Mouse (Mus musculus) lung, embryonic 15.5 days (tissue): Measurements from ENCODE around the gene Krtap10-4. TPM values are rescaled to one million over a fixed set of nuclear protein-coding genes. Genes with fewer than 3 reads are reported as not detected.

ENCODE experiments used
- ATAC-seq: fragments of 200-750 bp; cut with Nextera tagmentation; 2 replicates; pipeline ENCODE4 v1.8.0; 2017; ENCODE audit warnings: moderate number of reproducible peaks, borderline replicate concordance; ENCODE audit not compliant: low FRiP score, low TSS enrichment; ENCODE audit errors: extremely low read depth
- H3K27ac ChIP-seq: fragments of 300-500 bp; sonication (generic); 2 replicates; pipeline ENCODE4 v1.5.1; 2015; ENCODE audit warnings: moderate library complexity, mild to moderate bottlenecking, inconsistent platforms
- H3K27me3 ChIP-seq: fragments of 300-500 bp; sonication (generic); 2 replicates; pipeline ENCODE4 v1.6.1; 2015; ENCODE audit warnings: inconsistent platforms
- H3K36me3 ChIP-seq: fragments of 300-500 bp; sonication (generic); 2 replicates; pipeline ENCODE4 v1.6.1; 2015; ENCODE audit warnings: inconsistent platforms
- H3K4me1 ChIP-seq: fragments of 300-500 bp; sonication (generic); 2 replicates; pipeline ENCODE4 v1.6.1; 2015; ENCODE audit warnings: inconsistent platforms
- H3K4me2 ChIP-seq: fragments of 300-500 bp; sonication (generic); 2 replicates; pipeline ENCODE4 v1.6.1; 2015; ENCODE audit warnings: inconsistent platforms, mild to moderate bottlenecking, moderate library complexity
- H3K4me3 ChIP-seq: fragments of 300-500 bp; sonication (generic); 2 replicates; pipeline ENCODE4 v1.5.1; 2015; ENCODE audit warnings: mild to moderate bottlenecking, inconsistent platforms
- H3K9ac ChIP-seq: fragments of 300-500 bp; sonication (generic); 2 replicates; pipeline ENCODE4 v1.6.1; 2015; ENCODE audit warnings: inconsistent platforms
- H3K9me3 ChIP-seq: fragments of 300-500 bp; sonication (generic); 2 replicates; pipeline ENCODE4 v1.6.1; 2016; ENCODE audit warnings: inconsistent platforms
- WGBS: fragments of 180-500 bp; shearing (Covaris S2); methylation state at CpG from one replicate; pipeline ENCODE4 v1.1.7; 2015; 5-methylcytosine and 5-hydroxymethylcytosine counted together
- polyA plus RNA-seq: library from polyadenylated mRNA; unstranded; fragments of >200 nt; fragmentation: Nextera tagmentation; extraction: Ambion mirVana; gene quantifications from 2 replicates; pipeline ENCODE4 v1.2.1, GENCODE M21; 2015

The Krtap10-4 gene
- not detected in 2 replicates for polyA plus RNA-seq

DNA sequence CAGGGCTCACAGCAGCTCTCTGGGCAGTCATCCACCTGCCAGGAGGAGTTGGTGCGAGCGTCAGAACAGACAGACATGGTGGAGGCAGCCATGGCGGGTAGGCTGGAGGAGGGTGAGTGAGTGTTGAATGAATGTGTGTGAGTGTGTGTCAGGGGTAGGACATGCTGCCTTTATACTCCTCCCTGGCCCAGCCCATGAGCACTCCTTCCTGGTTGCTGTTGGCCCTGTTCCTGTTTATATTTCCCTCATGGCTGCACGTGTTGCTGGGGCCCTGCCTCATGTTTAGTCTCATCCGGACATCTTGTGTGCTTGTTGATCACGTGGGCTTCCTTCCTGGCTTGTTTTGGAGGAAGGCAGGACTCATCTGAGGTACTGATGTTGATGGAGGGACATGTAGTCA, at the start of gene Krtap10-4:
Krtap10-4 (minus strand) TSS at position 145 of the 400 bp plus-strand sequence.
- Histone ChIP-seq H3K4me3 (no peak within 1 kb of the TSS), H3K36me3 (no peaks in the 10 kb centered on the region), H3K27ac (no peak within 1 kb of the TSS), H3K9ac (no peak within 1 kb of the TSS), H3K4me1 (no peaks in the 10 kb centered on the region), H3K9me3 (no peaks in the 10 kb centered on the region), H3K4me2 (no peak within 1 kb of the TSS), H3K27me3 (no peaks in the 10 kb centered on the region)
- ATAC-seq, result no peak; the same call in 1 of the 2 replicates
- 40% methylated on average over 6 of the region's 6 CpGs for WGBS

DNA sequence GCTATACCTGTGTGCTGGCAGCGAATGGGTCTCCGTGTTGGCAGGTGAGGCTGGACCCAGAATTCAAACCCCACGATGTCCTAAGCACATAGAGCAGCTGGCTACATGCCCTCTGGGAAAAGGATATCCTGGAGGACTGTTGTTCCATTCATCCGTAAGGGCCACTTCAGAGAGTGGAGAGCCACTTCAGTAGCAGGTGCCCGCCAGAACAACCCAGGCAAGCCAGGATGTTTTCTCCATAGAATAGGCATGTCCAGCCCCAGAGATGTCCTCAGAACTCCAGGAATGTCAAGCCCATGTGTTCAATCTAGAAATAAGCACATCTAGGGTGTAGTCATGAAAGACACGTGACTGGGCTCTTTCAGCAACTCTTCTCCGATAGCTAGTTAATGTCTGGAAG, 42.8 kb upstream of the Krtap10-4 start:
- ATAC-seq, result peak; percentile 44; the same call in 1 of the 2 replicates
- Histone ChIP-seq H3K4me1 (peaks cover 4% of the 10 kb centered on the region; the same call in 1 of the 2 replicates), H3K36me3 (no peaks in the 10 kb centered on the region), H3K9ac (no peak overlapping the region), H3K4me2 (no peak overlapping the region), H3K9me3 (no peaks in the 10 kb centered on the region), H3K27me3 (peaks cover 16% of the 10 kb centered on the region; the same call in 1 of the 2 replicates), H3K27ac (no peak overlapping the region), H3K4me3 (no peak overlapping the region)
- WGBS, result 53% methylated on average over 7 of the region's 7 CpGs

DNA sequence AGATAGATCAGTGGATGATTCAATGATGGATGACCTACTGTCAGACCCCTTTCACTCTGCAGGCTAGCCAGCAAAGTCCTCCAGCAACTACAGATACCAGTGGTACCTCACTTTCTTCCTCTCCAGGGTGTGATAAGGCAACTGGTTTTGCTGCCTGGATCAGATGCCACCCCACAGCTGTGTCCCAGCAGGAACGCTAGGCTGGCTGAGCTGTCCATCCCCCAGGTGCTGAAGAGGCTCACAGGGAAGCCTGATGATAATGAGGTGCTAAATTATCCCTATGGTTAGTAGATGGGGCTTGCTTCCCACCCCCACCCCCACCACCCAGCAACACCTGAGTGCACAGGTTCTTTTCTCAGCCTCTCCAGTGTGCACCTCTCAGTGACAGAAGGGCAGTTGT, 40.7 kb upstream of the Krtap10-4 start:
- Histone ChIP-seq H3K27me3 (peaks cover 23% of the 10 kb centered on the region), H3K4me1 (peaks cover 4% of the 10 kb centered on the region; the same call in 1 of the 2 replicates), H3K27ac (no peak overlapping the region), H3K4me2 (no peak overlapping the region), H3K36me3 (no peaks in the 10 kb centered on the region), H3K9me3 (no peaks in the 10 kb centered on the region), H3K4me3 (no peak overlapping the region), H3K9ac (no peak overlapping the region)
- no peak for ATAC-seq
- WGBS, result 11% methylated on average over 1 of the region's 1 CpGs

DNA sequence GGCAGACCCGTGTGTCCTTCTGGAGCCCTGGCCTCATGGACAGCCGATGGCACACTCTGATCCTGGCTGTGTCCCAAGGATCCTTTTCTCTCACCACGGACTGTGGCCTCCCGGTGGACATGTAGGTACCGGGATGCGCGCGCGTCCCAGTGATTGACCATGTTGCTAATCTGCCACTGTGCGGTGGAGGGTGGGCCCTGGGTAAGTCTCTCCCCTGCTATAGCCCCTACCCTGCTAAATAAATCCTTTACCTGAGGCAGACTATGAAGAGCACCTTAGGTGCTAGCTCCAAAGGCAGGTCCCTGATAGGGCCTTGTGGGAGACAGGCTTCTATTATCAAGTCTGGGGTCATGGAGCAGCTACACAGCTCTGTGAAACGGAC, 37.9 kb upstream of the Krtap10-4 start:
- Histone ChIP-seq H3K36me3 (no peaks in the 10 kb centered on the region), H3K9me3 (no peaks in the 10 kb centered on the region), H3K27ac (no peak overlapping the region), H3K4me1 (peaks cover 4% of the 10 kb centered on the region; the same call in 1 of the 2 replicates), H3K27me3 (peaks cover 23% of the 10 kb centered on the region), H3K9ac (no peak overlapping the region), H3K4me2 (peak overlapping the region; percentile 33), H3K4me3 (no peak overlapping the region)
- ATAC-seq, result no peak
- WGBS, result 36% methylated on average over 11 of the region's 11 CpGs

DNA sequence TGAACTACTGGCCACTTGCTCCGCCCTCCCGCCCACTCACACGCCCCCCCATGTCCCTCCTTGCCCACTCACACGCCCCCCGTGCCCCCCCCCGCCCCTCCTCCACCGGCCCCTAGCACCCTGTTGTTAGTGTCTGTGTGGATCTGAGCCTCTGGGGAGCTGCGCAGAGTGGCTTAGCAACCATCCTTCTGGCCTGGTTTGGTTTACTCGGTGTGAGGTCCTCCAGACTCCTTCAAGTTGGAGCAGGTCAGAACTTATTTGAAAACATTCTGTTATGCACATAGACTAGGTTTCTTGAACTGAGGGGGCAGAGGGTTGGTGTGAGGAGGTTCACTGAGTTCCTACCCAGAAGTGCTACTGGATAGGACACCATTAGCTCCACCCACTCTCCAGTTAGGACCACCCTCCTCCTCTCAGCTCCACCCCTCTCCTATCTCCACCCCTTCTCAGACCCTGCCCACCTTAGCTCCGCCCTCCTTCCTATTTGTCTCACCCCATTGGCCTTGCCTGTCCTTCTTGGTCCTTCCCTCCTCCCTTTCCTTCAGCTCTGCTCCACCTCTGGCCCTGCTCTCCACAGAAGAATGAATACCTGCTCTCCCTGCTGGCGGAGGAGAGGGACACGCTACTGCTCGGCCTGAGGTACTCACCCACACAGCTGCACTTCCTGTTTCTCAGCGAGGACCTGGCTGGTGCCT, 37.3 kb upstream of the Krtap10-4 start:
- peak overlapping the region; percentile 33 for H3K4me2 ChIP-seq
- no peaks in the 10 kb centered on the region for H3K9me3 ChIP-seq
- 24% methylated on average over 14 of the region's 14 CpGs for WGBS
- no peak overlapping the region for H3K4me3 ChIP-seq
- ATAC-seq, result peak; percentile 77
- H3K36me3 ChIP-seq, result no peaks in the 10 kb centered on the region
- no peak overlapping the region for H3K27ac ChIP-seq
- H3K27me3 ChIP-seq, result peaks cover 20% of the 10 kb centered on the region
- no peak overlapping the region for H3K9ac ChIP-seq
- 0 out of 2 replicates have a peak, but pooled peaks cover under 1% of the 10 kb centered on the region for H3K4me1 ChIP-seq

DNA sequence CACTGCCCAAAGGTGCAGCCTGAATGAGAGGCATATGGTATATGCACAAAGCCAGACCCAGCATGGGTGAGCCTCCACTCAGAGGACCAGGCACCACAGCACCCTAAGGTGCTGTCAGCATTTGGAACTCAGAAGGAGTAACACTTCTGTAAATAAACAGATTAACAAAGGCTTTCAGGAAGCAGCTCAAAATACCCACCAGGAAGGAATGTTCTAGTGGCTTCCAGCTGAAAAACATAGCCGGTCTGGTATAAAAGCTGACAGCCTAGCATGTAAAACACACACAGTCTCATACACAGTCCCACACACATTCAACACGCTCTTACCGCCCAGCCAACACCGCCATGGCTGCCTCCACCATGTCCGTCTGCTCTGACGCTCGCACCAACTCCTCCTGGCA, 34.8 kb upstream of the Krtap10-4 start, which contains the start of gene Gm3285:
Gm3285 (plus strand) TSS at position 301 of the 400 bp plus-strand sequence.
- Histone ChIP-seq H3K36me3 (no peaks in the 10 kb centered on the region), H3K4me2 (no peak within 1 kb of the TSS), H3K9me3 (no peaks in the 10 kb centered on the region), H3K9ac (no peak within 1 kb of the TSS), H3K4me1 (no peaks in the 10 kb centered on the region), H3K4me3 (no peak within 1 kb of the TSS), H3K27ac (no peak within 1 kb of the TSS), H3K27me3 (peaks cover 15% of the 10 kb centered on the region)
- no peak for ATAC-seq
- 45% methylated on average over 7 of the region's 7 CpGs for WGBS

DNA sequence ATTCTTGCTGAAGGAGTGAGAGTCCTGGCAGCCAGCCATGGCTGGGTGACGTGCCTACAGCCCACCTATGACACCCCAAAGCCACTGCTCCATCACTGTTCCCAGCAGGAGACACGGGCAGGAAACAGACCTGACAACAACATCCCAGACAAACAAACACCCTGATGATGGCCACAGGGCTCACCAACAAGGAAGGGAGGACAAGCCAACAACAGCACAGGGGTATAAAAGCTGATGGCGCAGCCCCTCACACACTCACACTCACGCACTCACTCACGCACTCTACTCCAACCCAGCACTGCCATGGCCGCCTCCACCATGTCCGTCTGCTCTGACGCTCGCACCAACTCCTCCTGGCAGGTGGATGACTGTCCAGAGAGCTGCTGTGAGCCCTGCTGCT, 25.7 kb upstream of the Krtap10-4 start, which contains the start of gene Gm10318:
Gm10318 (plus strand) TSS at position 301 of the 400 bp plus-strand sequence.
- H3K4me2 ChIP-seq, result no peak within 1 kb of the TSS
- H3K4me3 ChIP-seq, result no peak within 1 kb of the TSS
- H3K36me3 ChIP-seq, result no peaks in the 10 kb centered on the region
- no peak within 1 kb of the TSS for H3K27ac ChIP-seq
- H3K4me1 ChIP-seq, result no peaks in the 10 kb centered on the region
- H3K9me3 ChIP-seq, result no peaks in the 10 kb centered on the region
- no peak for ATAC-seq
- WGBS, result 59% methylated on average over 9 of the region's 9 CpGs
- no peak within 1 kb of the TSS for H3K9ac ChIP-seq
- no peaks in the 10 kb centered on the region for H3K27me3 ChIP-seq

DNA sequence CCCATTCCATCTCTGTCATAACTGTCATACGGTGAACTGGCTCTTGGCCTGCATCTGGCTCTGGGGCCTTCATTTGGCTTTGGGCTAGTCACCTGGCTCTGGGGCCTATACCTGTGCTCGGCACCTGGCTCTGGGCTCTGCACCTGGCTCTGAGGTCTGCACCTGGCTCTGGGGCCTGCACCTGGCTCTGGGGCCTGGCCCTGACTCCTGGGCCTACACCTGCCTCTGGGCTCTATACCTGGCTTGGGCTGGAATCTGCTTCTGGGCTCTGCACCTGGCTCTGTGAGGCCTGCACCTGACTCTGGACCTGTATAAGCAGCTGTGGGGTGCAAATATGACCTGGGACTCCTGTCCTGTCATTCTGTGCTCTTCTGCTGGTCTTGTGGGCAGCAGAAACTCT, 20.6 kb upstream of the Krtap10-4 start:
- Histone ChIP-seq H3K4me1 (no peaks in the 10 kb centered on the region), H3K27ac (no peak overlapping the region), H3K27me3 (no peaks in the 10 kb centered on the region), H3K36me3 (no peaks in the 10 kb centered on the region), H3K4me2 (no peak overlapping the region), H3K4me3 (no peak overlapping the region), H3K9ac (no peak overlapping the region), H3K9me3 (no peaks in the 10 kb centered on the region)
- WGBS, result 73% methylated on average over 2 of the region's 2 CpGs
- ATAC-seq, result 0 out of 2 replicates have a peak, but pooled peaks have one; percentile 31

DNA sequence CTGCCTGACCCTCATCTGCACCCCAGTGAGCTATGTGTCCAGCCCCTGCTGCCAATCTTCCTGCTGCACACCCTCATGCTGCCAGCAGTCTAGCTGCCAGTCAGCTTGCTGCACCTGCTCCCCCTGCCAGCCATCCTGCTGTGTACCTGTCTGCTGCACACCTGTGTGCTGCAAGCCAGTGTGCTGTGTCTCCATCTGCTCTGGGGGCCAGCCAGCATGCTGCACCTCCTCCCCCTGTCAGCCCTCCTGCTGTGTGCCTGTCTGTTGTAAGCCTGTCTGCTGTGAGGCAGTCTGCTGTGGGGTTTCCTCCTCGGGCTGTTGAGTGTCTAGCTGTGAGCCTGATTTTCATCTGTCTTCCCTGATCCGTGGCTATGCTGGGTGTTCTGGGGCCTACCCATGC, 20.1 kb upstream of the Krtap10-4 start:
- no peak for ATAC-seq
- no peak overlapping the region for H3K4me3 ChIP-seq
- no peaks in the 10 kb centered on the region for H3K36me3 ChIP-seq
- H3K4me2 ChIP-seq, result no peak overlapping the region
- H3K4me1 ChIP-seq, result no peaks in the 10 kb centered on the region
- 7% methylated on average over 2 of the region's 2 CpGs for WGBS
- H3K27ac ChIP-seq, result no peak overlapping the region
- no peaks in the 10 kb centered on the region for H3K9me3 ChIP-seq
- no peaks in the 10 kb centered on the region for H3K27me3 ChIP-seq
- no peak overlapping the region for H3K9ac ChIP-seq

DNA sequence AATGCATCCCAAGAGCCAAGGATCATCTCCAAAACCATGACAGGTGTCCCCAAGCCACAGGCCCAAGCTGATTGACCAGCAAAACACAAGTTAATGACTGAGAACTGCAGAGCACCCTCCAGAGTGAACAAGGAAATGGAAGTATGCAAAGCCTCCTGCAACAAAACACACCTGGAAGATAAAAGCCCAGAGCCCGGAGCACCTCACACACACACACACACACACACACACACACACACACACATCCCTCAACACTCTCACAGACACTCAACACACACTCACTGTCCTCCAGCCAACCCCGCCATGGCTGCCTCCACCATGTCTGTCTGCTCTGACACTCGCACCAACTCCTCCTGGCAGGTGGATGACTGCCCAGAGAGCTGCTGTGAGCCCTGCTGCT, 19.6 kb upstream of the Krtap10-4 start, which contains the start of gene Gm36176:
Gm36176 (plus strand) TSS at position 301 of the 400 bp plus-strand sequence.
- no peaks in the 10 kb centered on the region for H3K9me3 ChIP-seq
- no peaks in the 10 kb centered on the region for H3K36me3 ChIP-seq
- H3K27me3 ChIP-seq, result no peaks in the 10 kb centered on the region
- no peaks in the 10 kb centered on the region for H3K4me1 ChIP-seq
- WGBS, result 56% methylated on average over 3 of the region's 3 CpGs
- no peak within 1 kb of the TSS for H3K27ac ChIP-seq
- H3K9ac ChIP-seq, result no peak within 1 kb of the TSS
- H3K4me2 ChIP-seq, result no peak within 1 kb of the TSS
- ATAC-seq, result no peak
- H3K4me3 ChIP-seq, result no peak within 1 kb of the TSS

DNA sequence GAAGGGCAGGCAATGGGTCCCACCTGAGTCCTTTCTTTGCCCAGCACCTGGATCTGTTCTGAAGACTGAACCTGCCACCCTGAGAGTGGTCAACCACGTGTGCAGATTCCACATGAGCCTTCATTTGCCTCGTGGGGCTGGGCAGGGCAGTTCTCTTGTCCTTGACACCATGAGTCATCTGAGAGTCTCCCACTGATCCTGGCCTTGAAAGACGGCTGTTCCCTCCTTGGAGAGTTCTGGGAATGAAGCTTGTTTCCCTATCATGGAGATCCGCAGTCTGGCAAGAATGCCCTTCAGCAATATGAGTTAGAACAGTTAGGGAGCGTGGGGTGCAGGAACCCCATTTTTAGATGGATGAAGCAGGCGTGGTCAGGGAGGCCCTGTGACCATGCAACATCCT, 12.1 kb upstream of the Krtap10-4 start:
- H3K36me3 ChIP-seq, result no peaks in the 10 kb centered on the region
- H3K4me1 ChIP-seq, result no peaks in the 10 kb centered on the region
- no peak overlapping the region for H3K27ac ChIP-seq
- no peaks in the 10 kb centered on the region for H3K27me3 ChIP-seq
- no peak overlapping the region for H3K9ac ChIP-seq
- H3K4me2 ChIP-seq, result no peak overlapping the region
- H3K9me3 ChIP-seq, result no peaks in the 10 kb centered on the region
- no peak overlapping the region for H3K4me3 ChIP-seq
- WGBS, result 66% methylated on average over 6 of the region's 6 CpGs
- no peak for ATAC-seq

DNA sequence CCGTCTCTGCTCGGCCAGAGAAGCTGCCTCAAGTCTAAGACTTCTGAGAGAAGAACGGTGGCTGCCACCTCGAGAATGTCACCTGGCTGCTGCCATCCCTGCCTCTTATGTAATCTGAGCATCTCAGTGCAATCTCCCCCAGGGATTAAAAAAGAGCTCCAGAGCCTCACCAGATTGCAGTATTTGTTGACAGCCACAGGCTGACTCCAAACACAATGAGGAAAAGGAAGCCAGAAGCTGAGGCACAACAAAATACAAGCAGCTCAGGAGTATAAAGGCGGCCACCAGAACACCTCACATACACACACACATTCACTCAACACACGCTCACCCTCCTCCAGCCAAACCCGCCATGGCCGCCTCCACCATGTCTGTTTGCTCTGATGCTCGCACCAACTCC, 8.8 kb upstream of the Krtap10-4 start, which contains the start of gene Krtap10-10:
Krtap10-10 (plus strand) TSS at position 301 of the 400 bp plus-strand sequence.
- 54% methylated on average over 9 of the region's 9 CpGs for WGBS
- Histone ChIP-seq H3K4me2 (no peak within 1 kb of the TSS), H3K9ac (no peak within 1 kb of the TSS), H3K36me3 (no peaks in the 10 kb centered on the region), H3K9me3 (no peaks in the 10 kb centered on the region), H3K27ac (no peak within 1 kb of the TSS), H3K4me3 (no peak within 1 kb of the TSS), H3K27me3 (no peaks in the 10 kb centered on the region), H3K4me1 (no peaks in the 10 kb centered on the region)
- no peak for ATAC-seq
